Mouse (Mus musculus): ENCODE measurements at regions not wholly inside any gene's neighbourhood (a gene's known extent, or its start where the extent isn't known, plus 50 kb on each side); places are given as distances from the start of the nearest gene placed in this dataset.

- intact Hi-C loops (cut with DNase I): no loop called here
- DNase-seq (ENCODE audit: low spot score in 2 of 2): no peak
Measured at GRCm38 (mm10) chr15:7678711-7679110, 131.9 kb upstream of the Gdnf start.

GRCm38 (mm10) chr15:7681011-7681410 is 129.6 kb upstream of the Gdnf start:
- no peak for DNase-seq (ENCODE audit: low spot score in 2 of 2)
- intact Hi-C loops (cut with DNase I): no loop called here

GRCm38 (mm10) chr15:7683235-7683974 is 127.2 kb upstream of the Gdnf start:
- intact Hi-C loops (cut with DNase I): no loop called here
- no peak for DNase-seq (ENCODE audit: low spot score in 2 of 2)

- no peak for DNase-seq (ENCODE audit: low spot score in 2 of 2)
- intact Hi-C loops (cut with DNase I): no loop called here
Measured at GRCm38 (mm10) chr15:7691251-7691650, 119.4 kb upstream of the Gdnf start.

- intact Hi-C loops (cut with DNase I): no loop called here
- DNase-seq (ENCODE audit: low spot score in 2 of 2): peak in 1 of 2 experiments; percentile 18
Measured at GRCm38 (mm10) chr15:7692096-7692495, 118.5 kb upstream of the Gdnf start.

- intact Hi-C loops (cut with DNase I): no loop called here
Measured at GRCm38 (mm10) chr15:7694037-7694436, 116.6 kb upstream of the Gdnf start.

GRCm38 (mm10) chr15:7697724-7698123 is 112.9 kb upstream of the Gdnf start:
- no peak for DNase-seq (ENCODE audit: low spot score in 2 of 2)
- intact Hi-C loops (cut with DNase I): no loop called here

More at GRCm38 (mm10) chr15:7694037-7694436, 116.6 kb upstream of the Gdnf start:
- DNase-seq (ENCODE audit: low spot score in 2 of 2): no peak

- DNase-seq (ENCODE audit: low spot score in 2 of 2): no peak
- intact Hi-C loops (cut with DNase I): no loop called here
Measured at GRCm38 (mm10) chr15:7708836-7709235, 101.8 kb upstream of the Gdnf start.

GRCm38 (mm10) chr15:7714641-7715040 is 96.0 kb upstream of the Gdnf start:
- DNase-seq (ENCODE audit: low spot score in 2 of 2): no peak
- intact Hi-C loops (cut with DNase I): no loop called here

- DNase-seq (ENCODE audit: low spot score in 2 of 2): no peak
- intact Hi-C loops (cut with DNase I): no loop called here
Measured at GRCm38 (mm10) chr15:7716188-7716587, 94.5 kb upstream of the Gdnf start.

- DNase-seq (ENCODE audit: low spot score in 2 of 2): no peak
- intact Hi-C loops (cut with DNase I): no loop called here
Measured at GRCm38 (mm10) chr15:7723202-7723721, 87.4 kb upstream of the Gdnf start.

- DNase-seq (ENCODE audit: low spot score in 2 of 2): no peak
- intact Hi-C loops (cut with DNase I): no loop called here
Measured at GRCm38 (mm10) chr15:7723770-7724169, 86.9 kb upstream of the Gdnf start.

GRCm38 (mm10) chr15:7725505-7725904 is 85.1 kb upstream of the Gdnf start:
- no peak for DNase-seq (ENCODE audit: low spot score in 2 of 2)
- intact Hi-C loops (cut with DNase I): no loop called here

- DNase-seq (ENCODE audit: low spot score in 2 of 2): no peak
- intact Hi-C loops (cut with DNase I): no loop called here
Measured at GRCm38 (mm10) chr15:7747586-7747985, 63.1 kb upstream of the Gdnf start.

GRCm38 (mm10) chr15:7750441-7750840 is 60.2 kb upstream of the Gdnf start:
- no peak for DNase-seq (ENCODE audit: low spot score in 2 of 2)
- intact Hi-C loops (cut with DNase I): no loop called here
